Mouse (Mus musculus) thymus, adult 2 months (tissue): ENCODE data around the gene Gprc5b. TPM values are rescaled to one million over a fixed set of nuclear protein-coding genes. Genes with fewer than 3 reads are reported as not detected.

ENCODE experiments used
- DNase-seq: peaks from one replicate; pipeline ENCODE4 v3.0.0; 2021
- H3K27ac ChIP-seq: fragments of 200-500 bp; 2 replicates; pipeline ENCODE4 v1.5.1; 2012; ENCODE audit warnings: low read length, control low read depth; ENCODE audit not compliant: control insufficient read depth, insufficient read depth
- H3K27me3 ChIP-seq: fragments of 200-500 bp; 2 replicates; pipeline ENCODE4 v1.6.1; 2012; ENCODE audit warnings: mild to moderate bottlenecking, low read length, moderate library complexity, mixed read lengths; ENCODE audit not compliant: control insufficient read depth, insufficient read depth
- H3K36me3 ChIP-seq: fragments of 200-500 bp; 2 replicates; pipeline ENCODE4 v1.6.1; 2012; ENCODE audit warnings: mild to moderate bottlenecking, low read length, moderate library complexity; ENCODE audit not compliant: control insufficient read depth, insufficient read depth
- H3K4me1 ChIP-seq: fragments of 200-500 bp; replicated peaks from 2 replicates; pipeline ENCODE4 v1.6.1; 2012; ENCODE audit warnings: low read length; ENCODE audit not compliant: control insufficient read depth, insufficient read depth
- H3K4me3 ChIP-seq: fragments of 200-500 bp; 2 replicates; pipeline ENCODE4 v1.5.1; 2012; ENCODE audit warnings: mild to moderate bottlenecking, low read length, control low read depth, moderate library complexity; ENCODE audit not compliant: control insufficient read depth, insufficient read depth
- CTCF ChIP-seq: fragments of 200-500 bp; IDR thresholded peaks from 2 replicates; pipeline ENCODE4 v1.5.1; 2012; ENCODE audit warnings: mild to moderate bottlenecking, control low read depth, low read length, moderate library complexity, borderline replicate concordance; ENCODE audit not compliant: control insufficient read depth, poor library complexity, insufficient read depth; ENCODE audit errors: extremely low read depth
- POLR2A ChIP-seq: fragments of 200-500 bp; IDR thresholded peaks from 2 replicates; pipeline ENCODE4 v1.6.1; 2012; ENCODE audit warnings: mild to moderate bottlenecking, low read length, control low read depth, moderate library complexity; ENCODE audit not compliant: control insufficient read depth, poor library complexity, insufficient read depth; ENCODE audit errors: extremely low read depth
- WGBS: fragments of 180-500 bp; shearing (Covaris S2); methylation state at CpG from one replicate; pipeline ENCODE4 v1.1.7; 2018; 5-methylcytosine and 5-hydroxymethylcytosine counted together
- polyA plus RNA-seq: library from polyadenylated mRNA; depleted of rRNA; stranded (reverse); fragments of >200 nt; gene quantifications from 2 replicates; pipeline ENCODE4 v1.2.3, GENCODE M21; 2012

Gprc5b gene
- polyA plus RNA-seq, 1 experiment = 15.2 TPM

- H3K4me1 ChIP-seq = peaks cover 17% of the 10 kb centered on the region
- 12% methylated on average over 13 of the region's 13 CpGs for WGBS
- TF ChIP-seq CTCF (no peak; the same call in 1 of the 2 replicates), POLR2A (no peak)
- H3K4me3 ChIP-seq = no peak overlapping the region
- no peaks in the 10 kb centered on the region for H3K36me3 ChIP-seq
- H3K27me3 ChIP-seq = peaks cover 11% of the 10 kb centered on the region
- no peak overlapping the region for H3K27ac ChIP-seq
- peak; percentile 74 for DNase-seq
Observed at GRCm38 (mm10) chr7:118996137-118996837, 1.3 kb upstream of the Gprc5b start.

GRCm38 (mm10) chr7:118995671-118996070 lies 660 bp upstream of the Gprc5b start:
- H3K4me3 ChIP-seq = no peak overlapping the region
- no peaks in the 10 kb centered on the region for H3K36me3 ChIP-seq
- peaks cover 17% of the 10 kb centered on the region for H3K4me1 ChIP-seq
- H3K27me3 ChIP-seq = peaks cover 11% of the 10 kb centered on the region
- no peak overlapping the region for H3K27ac ChIP-seq
- TF ChIP-seq CTCF = no peak
- no peak for TF ChIP-seq POLR2A
- peak; percentile 11 for DNase-seq
- WGBS = 26% methylated on average over 14 of the region's 14 CpGs

GRCm38 (mm10) chr7:118994231-118994842 lies 674 bp downstream of the Gprc5b start:
- DNase-seq = no peak
- WGBS = 4% methylated on average over 21 of the region's 21 CpGs
- Histone ChIP-seq H3K36me3 (no peaks in the 10 kb centered on the region), H3K27ac (no peak overlapping the region), H3K4me3 (peak overlapping the region; percentile 38), H3K4me1 (peaks cover 17% of the 10 kb centered on the region), H3K27me3 (peaks cover 11% of the 10 kb centered on the region)
- TF ChIP-seq POLR2A (no peak), CTCF (no peak)

GRCm38 (mm10) chr7:118993597-118994230 lies 1.3 kb downstream of the Gprc5b start:
- WGBS = 16% methylated on average over 26 of the region's 26 CpGs
- Histone ChIP-seq H3K4me3 (peak overlapping the region; percentile 38), H3K27me3 (peaks cover 11% of the 10 kb centered on the region), H3K36me3 (no peaks in the 10 kb centered on the region), H3K4me1 (peaks cover 17% of the 10 kb centered on the region), H3K27ac (no peak overlapping the region)
- no peak for TF ChIP-seq CTCF
- no peak for TF ChIP-seq POLR2A
- DNase-seq = no peak

GRCm38 (mm10) chr7:118992623-118993405 lies 2.2 kb downstream of the Gprc5b start:
- H3K27me3 ChIP-seq = peaks cover 11% of the 10 kb centered on the region
- no peak overlapping the region for H3K27ac ChIP-seq
- H3K4me1 ChIP-seq = peaks cover 17% of the 10 kb centered on the region
- no peaks in the 10 kb centered on the region for H3K36me3 ChIP-seq
- no peak for DNase-seq
- H3K4me3 ChIP-seq = no peak overlapping the region
- no peak for TF ChIP-seq POLR2A
- WGBS = 86% methylated on average over 13 of the region's 13 CpGs

GRCm38 (mm10) chr7:118992080-118992560 lies 2.9 kb downstream of the Gprc5b start:
- WGBS = 74% methylated on average over 6 of the region's 6 CpGs
- peaks cover 20% of the 10 kb centered on the region for H3K4me1 ChIP-seq
- H3K27me3 ChIP-seq = peaks cover 11% of the 10 kb centered on the region
- H3K36me3 ChIP-seq = no peaks in the 10 kb centered on the region
- DNase-seq = no peak
- H3K4me3 ChIP-seq = no peak overlapping the region
- TF ChIP-seq CTCF (no peak), POLR2A (no peak)
- no peak overlapping the region for H3K27ac ChIP-seq
